Mouse (Mus musculus) heart, postnatal 36 days (tissue): ENCODE data around the gene Rps25. TPM values are rescaled to one million over a fixed set of nuclear protein-coding genes. Genes with fewer than 3 reads are reported as not detected.

ENCODE experiments used
- DNase-seq, 2 experiments: peaks; one replicate each; pipeline ENCODE4 v3.0.0; 2021 to 2022
- intact Hi-C: fragments of 180-260 bp; cut with DNase I; formaldehyde crosslinking; loops from one replicate; pipeline ENCODE4 v1.15.1; 2025
- microRNA-seq, 2 experiments: library from miRNA; unstranded; fragments of <30 nt; microRNA quantifications; one replicate each; pipeline ENCODE4 v1.2.0; 2021; ENCODE audit warnings: borderline number of aligned reads in 2 of 2
- total RNA-seq, 2 experiments: library from RNA; stranded (reverse); gene quantifications; 2 replicates each; pipeline ENCODE4 v1.2.3; 2021

The Rps25 gene
- total RNA-seq, 2 experiments from 2014 or later = 793 to 858 TPM

DNA sequence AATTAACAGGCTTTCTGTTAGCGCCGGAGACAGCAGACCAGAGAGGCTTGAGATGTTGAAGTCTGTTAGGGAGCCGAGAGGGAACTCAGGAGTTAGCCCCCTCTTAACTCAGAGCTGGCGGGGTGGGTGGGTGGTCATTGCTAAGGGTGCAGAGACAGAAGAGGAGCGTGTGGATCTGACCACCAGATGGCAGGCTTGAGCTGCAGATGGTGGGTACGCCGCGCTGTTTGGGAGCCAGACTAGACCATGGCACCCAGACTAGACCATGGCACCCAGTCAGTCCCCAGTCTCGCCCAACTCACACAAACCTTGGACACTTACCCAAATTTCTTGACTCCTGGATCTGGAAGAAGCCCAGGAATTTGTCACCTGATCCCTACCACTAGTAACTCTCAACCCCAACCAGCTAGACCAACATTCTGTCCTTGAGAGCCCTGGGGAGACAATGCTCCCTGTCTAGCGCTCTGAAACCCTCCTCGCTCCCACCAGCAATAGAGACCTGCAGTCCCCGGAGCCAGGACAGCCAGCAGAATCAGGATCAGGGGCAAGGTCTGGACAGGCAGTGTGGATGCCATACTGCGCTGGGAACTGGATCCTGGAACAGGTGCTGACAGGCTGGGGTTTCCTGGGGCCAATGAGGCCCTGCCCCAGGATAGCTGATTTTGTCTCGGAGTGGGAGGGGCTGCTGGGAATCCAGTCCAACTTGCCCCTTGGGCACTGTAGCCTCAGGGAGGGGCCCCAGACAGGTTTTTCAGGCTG is 47.4 kb downstream of the Rps25 start:
- intact Hi-C loops = loop anchor here (1.0 to 2.0 kb wide), 3 partner anchors 22 to 198 kb away; no protein-coding TSS in a partner anchor
- peak; percentile 88 to 92 for DNase-seq

DNA sequence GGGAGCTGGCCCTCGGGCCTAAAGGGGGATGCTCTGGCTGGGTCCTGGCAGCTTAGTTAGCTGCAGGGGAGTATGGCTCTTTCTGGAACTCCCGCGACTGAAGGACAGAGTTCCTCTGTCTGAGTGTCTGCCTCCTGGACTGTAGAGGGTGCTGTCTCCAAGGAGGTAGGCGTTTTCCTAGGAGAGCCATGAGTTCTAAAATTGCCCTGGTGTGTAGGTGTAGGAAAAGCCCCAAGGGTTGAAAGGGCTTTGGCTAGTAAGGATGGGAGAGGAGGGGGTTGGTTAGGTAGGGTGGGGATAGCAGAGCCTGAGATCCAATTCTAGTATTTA is 47.9 kb downstream of the Rps25 start, which contains the start of gene Upk2:
Gene Upk2 (minus strand): TSS at position 86 of the 330 bp plus-strand sequence.
- DNase-seq = no peak
- intact Hi-C loops = loop anchor here (1.0 to 2.0 kb wide), 3 partner anchors 22 to 197 kb away; no protein-coding TSS in a partner anchor

DNA sequence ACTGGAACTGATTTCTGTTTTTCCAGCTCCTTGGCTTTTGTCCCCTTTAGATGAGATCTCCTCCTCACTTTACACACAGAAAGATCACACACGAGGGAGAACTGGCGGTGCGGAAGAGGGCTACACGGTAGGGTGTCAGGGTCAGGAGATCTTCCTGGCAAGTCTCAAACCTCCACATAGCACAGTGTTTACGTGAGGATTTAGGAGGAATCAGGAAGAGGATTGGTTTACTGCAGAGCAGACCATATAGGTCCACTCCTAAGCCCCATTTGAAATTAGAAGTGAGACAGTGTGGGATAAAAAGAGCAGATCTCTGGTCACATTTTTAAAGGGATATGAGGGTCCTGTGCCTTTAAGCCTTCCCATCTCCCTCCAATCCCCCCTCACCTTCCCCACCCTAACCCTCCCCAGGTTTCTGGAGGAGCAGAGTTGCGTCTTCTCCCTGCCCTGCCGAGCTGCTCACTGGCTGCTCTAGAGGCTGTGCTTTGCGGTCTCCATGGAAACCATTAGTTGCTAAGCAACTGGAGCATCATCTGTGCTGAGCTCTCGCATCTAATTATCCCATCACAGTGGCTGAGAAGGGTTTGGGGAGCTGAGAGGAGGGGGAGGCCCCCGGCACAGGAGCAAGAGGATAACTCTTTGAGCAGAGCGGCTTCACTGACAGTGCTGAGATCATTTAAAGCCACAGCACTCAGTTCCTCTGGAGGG is 50.2 kb downstream of the Rps25 start:
- intact Hi-C loops = no loop called here

More for the DNA sequence above, 50.2 kb downstream of the Rps25 start:
- no peak for DNase-seq

Small RNA genes lying within 50 kb of the gene (microRNA-seq; reads per million reads assigned to microRNA genes)
- 2.0 to 2.2 reads per million in 2 experiments for gene Mir7085

Other genes with a start within 250 kb of the Rps25 start
- 10 to 100 TPM; 17.7 to 22.6 TPM for gene Cbl, start 173.1 kb upstream of the Rps25 start, total RNA-seq
- gene Ccdc153, start 166.5 kb upstream of the Rps25 start, total RNA-seq = not detected
- gene Pdzd3, start 155.7 kb upstream of the Rps25 start, total RNA-seq = 1 to 10 TPM; 3.5 to 4.3 TPM
- 10 to 100 TPM; 19.6 to 24.5 TPM for gene Nlrx1, start 138.5 kb upstream of the Rps25 start, total RNA-seq
- gene Abcg4, start 118.5 kb upstream of the Rps25 start, total RNA-seq = under 1 TPM; 0.69 to 0.79 TPM
- 1 to 10 TPM; 7.8 to 8.7 TPM for gene Hinfp, start 101.5 kb upstream of the Rps25 start, total RNA-seq
- 10 to 100 TPM; 14.0 to 14.2 TPM for gene C2cd2l, start 86.9 kb upstream of the Rps25 start, total RNA-seq
- 10 to 100 TPM; 18.6 to 22.4 TPM for gene Dpagt1, start 81.1 kb upstream of the Rps25 start, total RNA-seq
- 10 to 100 TPM; 13.3 to 13.6 TPM for gene H2afx, start 72.4 kb upstream of the Rps25 start, total RNA-seq
- gene Hmbs, start 62.9 kb upstream of the Rps25 start, total RNA-seq = 10 to 100 TPM; 41.1 to 49.8 TPM
- 10 to 100 TPM; 16.8 to 18.8 TPM for gene Vps11, start 45.5 kb upstream of the Rps25 start, total RNA-seq
- gene Hyou1, start 27.6 kb upstream of the Rps25 start, total RNA-seq = 10 to 100 TPM; 46.0 to 68.1 TPM
- 10 to 100 TPM; 21.5 to 24.0 TPM for gene Slc37a4, start 10.3 kb upstream of the Rps25 start, total RNA-seq
- gene Trappc4, start 461 bp downstream of the Rps25 start, total RNA-seq = 10 to 100 TPM; 33.0 to 36.3 TPM
- gene Ccdc84, start 11.4 kb downstream of the Rps25 start, total RNA-seq = 1 to 10 TPM; 8.1 to 8.8 TPM
- not detected for gene Foxr1, start 34.0 kb downstream of the Rps25 start, total RNA-seq
- not detected for gene Upk2, start 47.8 kb downstream of the Rps25 start, total RNA-seq
- 10 to 100 TPM; 44.6 to 59.4 TPM for gene Bcl9l, start 75.7 kb downstream of the Rps25 start, total RNA-seq
- under 1 TPM; 0.22 to 0.47 TPM for gene Cxcr5, start 154.7 kb downstream of the Rps25 start, total RNA-seq
- 10 to 100 TPM; 82.0 to 85.0 TPM for gene Ddx6, start 197.8 kb downstream of the Rps25 start, total RNA-seq